ENCODE assay signal across 35 mouse cellular contexts in genomic region chr19:42558701-42559100, GRCm38 (mm10). TPM values are rescaled to one million over a fixed set of nuclear protein-coding genes. Genes with fewer than 3 reads are reported as not detected.
"Had no signal": no experiment of that assay in that cellular context is flagged by ENCODE, and none has a peak within 500 bp of the region (broad histone marks: within the 10 kb centered on the region; RNA-seq: fewer than 3 reads in every experiment).

No protein-coding gene starts in this region.

- H3K4me2 ChIP-seq: limb, embryonic 12.5 days; limb, embryonic 13.5 days; limb, embryonic 15.5 days; liver, embryonic 11.5 days; liver, embryonic 12.5 days; liver, embryonic 13.5 days; liver, embryonic 15.5 days; lung, embryonic 14.5 days; lung, embryonic 15.5 days; midbrain, embryonic 11.5 days; midbrain, embryonic 12.5 days; midbrain, embryonic 15.5 days had no signal

- H3K4me1 ChIP-seq: limb, embryonic 10.5 days; limb, embryonic 12.5 days; limb, embryonic 13.5 days; limb, embryonic 15.5 days; lung, embryonic 15.5 days; midbrain, embryonic 10.5 days; midbrain, embryonic 12.5 days; midbrain, embryonic 15.5 days had no signal

- H3K9me3 ChIP-seq: limb, embryonic 10.5 days; limb, embryonic 12.5 days; limb, embryonic 13.5 days; limb, embryonic 15.5 days; liver, embryonic 12.5 days; liver, embryonic 13.5 days; liver, embryonic 15.5 days; lung, embryonic 15.5 days; megakaryocyte, embryonic 14.5 days; midbrain, embryonic 10.5 days; midbrain, embryonic 12.5 days; midbrain, embryonic 15.5 days had no signal

- H3K27ac ChIP-seq: left cerebral cortex, adult 2 months; limb, embryonic 10.5 days; limb, embryonic 12.5 days; limb, embryonic 13.5 days; limb, embryonic 15.5 days; liver, embryonic 12.5 days; liver, embryonic 13.5 days; liver, embryonic 14.5 days; liver, embryonic 15.5 days; lung, embryonic 15.5 days; macrophage; midbrain, embryonic 10.5 days; midbrain, embryonic 12.5 days; midbrain, embryonic 15.5 days had no signal

- H3K36me3 ChIP-seq: midbrain, embryonic 15.5 days had no signal

- ATAC-seq: liver, embryonic 12.5 days; liver, postnatal 0 days; lung, postnatal 0 days; midbrain, embryonic 15.5 days; midbrain, embryonic 16.5 days had no signal

- H3K4me3 ChIP-seq: left cerebral cortex, adult 2 months; limb, embryonic 10.5 days; limb, embryonic 12.5 days; limb, embryonic 13.5 days; limb, embryonic 15.5 days; liver, embryonic 12.5 days; liver, embryonic 13.5 days; liver, embryonic 15.5 days; lung, embryonic 15.5 days; megakaryocyte, embryonic 14.5 days; midbrain, embryonic 10.5 days; midbrain, embryonic 12.5 days; midbrain, embryonic 15.5 days; myocyte had no signal

- H3K27me3 ChIP-seq: limb, embryonic 12.5 days; limb, embryonic 13.5 days; limb, embryonic 15.5 days; liver, embryonic 12.5 days; liver, embryonic 13.5 days; liver, embryonic 15.5 days; lung, embryonic 15.5 days; megakaryocyte, embryonic 14.5 days; midbrain, embryonic 12.5 days; midbrain, embryonic 15.5 days had no signal

- DNase-seq: left cerebral cortex, postnatal 4 days; liver; liver, embryonic 13.5 days; liver, postnatal 0 days; lung, adult 18-20 months; lung, adult 2 months; lung, embryonic 14.5 days; lung, postnatal 10 days; lung, postnatal 14 days; lung, postnatal 36 days; lung, postnatal 4 days; midbrain, embryonic 14.5 days had no signal

- H3K9ac ChIP-seq: limb, embryonic 12.5 days; limb, embryonic 13.5 days; limb, embryonic 15.5 days; liver, embryonic 12.5 days; liver, embryonic 13.5 days; liver, embryonic 14.5 days; liver, embryonic 15.5 days; liver, postnatal 0 days; lung, embryonic 14.5 days; lung, embryonic 15.5 days; midbrain, embryonic 12.5 days; midbrain, embryonic 15.5 days had no signal

RNA-seq across cellular contexts. Expression of gene Loxl4, which starts 53.9 kb away (rescaled TPM):
- total RNA-seq: megakaryocyte progenitor cell, adult 5-6 weeks; megakaryocyte, adult 5-6 weeks; megakaryocyte-erythroid progenitor cell, adult 5-6 weeks; monocyte, adult 5-6 weeks had no signal
- polyA plus RNA-seq: macrophage had no signal
